Mouse (Mus musculus) embryo, embryonic 10.5 days (tissue): ENCODE measurements around the gene Dbp.
"Not testable (repeated sequence)": the region's sequence is repeated elsewhere in the genome, so short reads cannot be mapped to it uniquely, and the experiment has no call there.

ENCODE experiments used
- DNase-seq: peaks from one replicate; pipeline ENCODE4 v3.0.0-alpha.2; 2015; ENCODE audit warnings: low spot score

Dbp gene

GRCm38 (mm10) chr7:45704730-45705442 is at the start of gene Dbp:
Dbp (plus strand) TSS chr7:45705088.
- DNase-seq: peak; percentile 100

GRCm38 (mm10) chr7:45660746-45661478 is 44.0 kb upstream of the Dbp start:
- no peak for DNase-seq

GRCm38 (mm10) chr7:45661702-45662101 is 43.2 kb upstream of the Dbp start:
- not testable (repeated sequence) for DNase-seq

GRCm38 (mm10) chr7:45665303-45666138 is 39.4 kb upstream of the Dbp start:
- DNase-seq: peak; percentile 37

- DNase-seq: no peak
These were observed 38.7 kb upstream of the Dbp start, which contains the start of gene Fut2 for GRCm38 (mm10) chr7:45666161-45666560. Fut2 (minus strand) TSS chr7:45666394.

- DNase-seq: no peak
These were observed 37.1 kb upstream of the Dbp start for GRCm38 (mm10) chr7:45667761-45668160.

- no peak for DNase-seq
These were observed 36.0 kb upstream of the Dbp start for GRCm38 (mm10) chr7:45668921-45669320.

GRCm38 (mm10) chr7:45677627-45678295 is 27.1 kb upstream of the Dbp start:
- no peak for DNase-seq

- DNase-seq: no peak
These were observed 26.4 kb upstream of the Dbp start for GRCm38 (mm10) chr7:45678513-45678912.

- no peak for DNase-seq
These were observed 24.8 kb upstream of the Dbp start for GRCm38 (mm10) chr7:45679966-45680621.

GRCm38 (mm10) chr7:45681046-45681736 is 23.7 kb upstream of the Dbp start:
- DNase-seq: no peak

GRCm38 (mm10) chr7:45682144-45683126 is 22.5 kb upstream of the Dbp start:
- DNase-seq: peak; percentile 95

GRCm38 (mm10) chr7:45683396-45684050 is 21.4 kb upstream of the Dbp start, which contains the start of gene Ntn5:
Ntn5 (plus strand) TSS chr7:45684022.
- no peak for DNase-seq

- DNase-seq: no peak
These were observed 19.1 kb upstream of the Dbp start for GRCm38 (mm10) chr7:45685811-45686210.

GRCm38 (mm10) chr7:45686841-45687240 is 18.0 kb upstream of the Dbp start:
- DNase-seq: no peak

- no peak for DNase-seq
These were observed 15.8 kb upstream of the Dbp start for GRCm38 (mm10) chr7:45689099-45689498.

- no peak for DNase-seq
These were observed 15.1 kb upstream of the Dbp start for GRCm38 (mm10) chr7:45689800-45690199.

- no peak for DNase-seq
These were observed 12.5 kb upstream of the Dbp start for GRCm38 (mm10) chr7:45692364-45692763.
